Mouse (Mus musculus) CH12.LX (cell line): Measurements from ENCODE around the gene Plcxd2. TPM values are rescaled to one million over a fixed set of nuclear protein-coding genes. Genes with fewer than 3 reads are reported as not detected.

ENCODE experiments used
- DNase-seq: peaks from one replicate; pipeline ENCODE4 v3.0.0-alpha.2; 2013; ENCODE audit errors: extremely low read depth
- H3K27ac ChIP-seq: 2 replicates; pipeline ENCODE4 v1.5.1; 2012; ENCODE audit warnings: low read depth, mild to moderate bottlenecking, control low read depth, moderate library complexity; ENCODE audit not compliant: insufficient read depth
- H3K27me3 ChIP-seq: replicated peaks from 2 replicates; pipeline ENCODE3; 2012; ENCODE audit warnings: inconsistent platforms
- H3K36me3 ChIP-seq, 2 experiments: replicated peaks in 1 of 2; 2 replicates each; pipeline versions ENCODE3 to v1.6.1; 2012; ENCODE audit warnings: inconsistent platforms in 1 of 2, low read length in 1 of 2, mild to moderate bottlenecking in 1 of 2, mixed read lengths in 1 of 2, moderate library complexity in 1 of 2; ENCODE audit not compliant: control insufficient read depth in 1 of 2, insufficient read depth in 1 of 2
- H3K4me1 ChIP-seq, 2 experiments: 2 replicates each; pipeline ENCODE4 v1.6.1; 2012; ENCODE audit warnings: inconsistent platforms in 1 of 2, moderate library complexity in 1 of 2; ENCODE audit not compliant: insufficient read depth in 2 of 2, control insufficient read depth in 1 of 2
- H3K4me2 ChIP-seq: 2 replicates; pipeline ENCODE4 v1.6.1; 2012; ENCODE audit warnings: low read depth, mild to moderate bottlenecking, control low read depth; ENCODE audit not compliant: poor library complexity, insufficient read depth, severe bottlenecking
- H3K4me3 ChIP-seq, 3 experiments: fragments of 150-350 bp in 1 of 3; sonication (generic) in 1 of 3; replicated peaks in 1 of 3; 2 replicates each; pipeline versions ENCODE3 to v1.5.1; 2011 to 2012; ENCODE audit warnings: low read depth in 2 of 3, low read length in 2 of 3, mild to moderate bottlenecking in 2 of 3, moderate library complexity in 2 of 3, control low read depth in 1 of 3, improper control_type of control experiment in 1 of 3, inconsistent platforms in 1 of 3, mixed read lengths in 1 of 3; ENCODE audit not compliant: poor library complexity in 1 of 3
- H3K79me2 ChIP-seq: replicated peaks from 2 replicates; pipeline ENCODE4 v1.6.1; 2012; ENCODE audit warnings: mild to moderate bottlenecking, moderate library complexity; ENCODE audit not compliant: control insufficient read depth, poor library complexity, insufficient read depth, severe bottlenecking; ENCODE audit errors: extremely low read depth
- H3K9ac ChIP-seq: 2 replicates; pipeline ENCODE4 v1.6.1; 2012; ENCODE audit warnings: low read depth, mild to moderate bottlenecking, control low read depth, moderate library complexity; ENCODE audit not compliant: insufficient read depth
- H3K9me3 ChIP-seq: replicated peaks from 2 replicates; pipeline ENCODE3; 2012; ENCODE audit warnings: low read length, inconsistent platforms, mixed read lengths
- BHLHE40 ChIP-seq: IDR thresholded peaks from 2 replicates; pipeline ENCODE4 v1.6.1; 2011; ENCODE audit warnings: mild to moderate bottlenecking, low read depth, low read length, improper control_type of control experiment
- CTCF ChIP-seq, 2 experiments: IDR thresholded peaks in 1 of 2; conservative IDR thresholded peaks in 1 of 2; 2 replicates each; pipeline ENCODE4 v1.5.1; 2011 to 2012; ENCODE audit warnings: low read depth in 2 of 2, low read length in 2 of 2, improper control_type of control experiment in 1 of 2, inconsistent platforms in 1 of 2, mild to moderate bottlenecking in 1 of 2, moderate library complexity in 1 of 2
- EP300 ChIP-seq: IDR thresholded peaks from 2 replicates; pipeline ENCODE4 v1.6.1; 2011; ENCODE audit warnings: low read length, improper control_type of control experiment
- ETS1 ChIP-seq: conservative IDR thresholded peaks from 2 replicates; pipeline ENCODE4 v1.6.1; 2012; ENCODE audit warnings: low read depth, mild to moderate bottlenecking, inconsistent platforms, low read length, improper control_type of control experiment, moderate library complexity
- GABPA ChIP-seq: IDR thresholded peaks from 2 replicates; pipeline ENCODE4 v1.6.1; 2012; ENCODE audit warnings: low read depth, low read length, improper control_type of control experiment, inconsistent platforms; ENCODE audit not compliant: insufficient replicate concordance
- IRF4 ChIP-seq: IDR thresholded peaks from 2 replicates; pipeline ENCODE4 v1.6.1; 2014; ENCODE audit warnings: low read depth, mild to moderate bottlenecking, inconsistent platforms, low read length, improper control_type of control experiment
- JUN ChIP-seq: IDR thresholded peaks from 2 replicates; pipeline ENCODE4 v1.6.1; 2011; ENCODE audit warnings: low read depth, mild to moderate bottlenecking, low read length, improper control_type of control experiment, moderate library complexity; ENCODE audit not compliant: insufficient read depth
- JUND ChIP-seq: conservative IDR thresholded peaks from 2 replicates; pipeline ENCODE4 v1.6.1; 2011; ENCODE audit warnings: low read depth, low read length, improper control_type of control experiment
- MAFK ChIP-seq: IDR thresholded peaks from 2 replicates; pipeline ENCODE4 v1.6.1; 2011; ENCODE audit warnings: low read length, improper control_type of control experiment; ENCODE audit not compliant: insufficient replicate concordance
- MAX ChIP-seq: IDR thresholded peaks from 2 replicates; pipeline ENCODE4 v1.6.1; 2011; ENCODE audit warnings: low read length, improper control_type of control experiment
- MAZ ChIP-seq: IDR thresholded peaks from 2 replicates; pipeline ENCODE4 v1.6.1; 2012; ENCODE audit warnings: low read depth, mild to moderate bottlenecking, inconsistent platforms, low read length, improper control_type of control experiment, moderate library complexity
- MYC ChIP-seq: IDR thresholded peaks from 2 replicates; pipeline ENCODE4 v1.6.1; 2011; ENCODE audit warnings: low read depth, mild to moderate bottlenecking, improper control_type of control experiment, low read length
- NELFE ChIP-seq: IDR thresholded peaks from 2 replicates; pipeline ENCODE4 v1.6.1; 2011; ENCODE audit warnings: low read depth, low read length, improper control_type of control experiment
- PAX5 ChIP-seq: IDR thresholded peaks from 2 replicates; pipeline ENCODE4 v1.6.1; 2012; ENCODE audit warnings: low read length, inconsistent platforms, mixed read lengths
- POLR2A ChIP-seq: IDR thresholded peaks from 2 replicates; pipeline ENCODE4 v1.6.1; 2011; ENCODE audit warnings: low read depth, mild to moderate bottlenecking, improper control_type of control experiment, low read length
- RAD21 ChIP-seq: IDR thresholded peaks from 2 replicates; pipeline ENCODE4 v1.6.1; 2011; ENCODE audit warnings: low read depth, mild to moderate bottlenecking, low read length, improper control_type of control experiment, moderate library complexity
- RCOR1 ChIP-seq: conservative IDR thresholded peaks from 2 replicates; pipeline ENCODE4 v1.6.1; 2012; ENCODE audit warnings: low read depth, mild to moderate bottlenecking, inconsistent platforms, low read length, improper control_type of control experiment
- SIN3A ChIP-seq: IDR thresholded peaks from 2 replicates; pipeline ENCODE4 v1.6.1; 2012; ENCODE audit warnings: low read length, improper control_type of control experiment, inconsistent platforms
- USF1 ChIP-seq: IDR thresholded peaks from 2 replicates; pipeline ENCODE4 v1.6.1; 2014; ENCODE audit warnings: low read depth, mild to moderate bottlenecking, inconsistent platforms, low read length, improper control_type of control experiment
- ZC3H11A ChIP-seq: IDR thresholded peaks from 2 replicates; pipeline ENCODE4 v1.6.1; 2012; ENCODE audit warnings: low read depth, mild to moderate bottlenecking, inconsistent platforms, low read length, improper control_type of control experiment
- ZMIZ1 ChIP-seq: IDR thresholded peaks from 2 replicates; pipeline ENCODE4 v1.6.1; 2012; ENCODE audit warnings: low read depth, mild to moderate bottlenecking, inconsistent platforms, low read length, improper control_type of control experiment
- ZNF384 ChIP-seq: IDR thresholded peaks from 2 replicates; pipeline ENCODE4 v1.6.1; 2012; ENCODE audit warnings: low read depth, low read length, improper control_type of control experiment, inconsistent platforms
- dilution Hi-C: fragments of 300-500 bp; cut with MboI; formaldehyde crosslinking; loops from 2 replicates; pipeline ENCODE4 v1.14.3; 2020; ENCODE audit warnings: low sequenced_read_pairs; ENCODE audit not compliant: extremely low pct_unique_long_range_greater_than_20kb, extremely low pct_ligation_motif_present
- in situ Hi-C: fragments of 300-500 bp; cut with MboI; formaldehyde crosslinking; loops from 3 replicates; pipeline ENCODE4 v1.14.3; 2019; ENCODE audit warnings: low sequenced_read_pairs, low pct_ligation_motif_present, low pct_unique_long_range_greater_than_20kb, mixed read lengths
- polyA plus RNA-seq: library from polyadenylated mRNA; unstranded; fragments of >175 nt; gene quantifications from 2 replicates; pipeline ENCODE4 v1.2.1, GENCODE M21; 2012; ENCODE audit warnings: low read depth; ENCODE audit not compliant: insufficient read length
- total RNA-seq, 2 experiments: library from RNA; depleted of rRNA; stranded (reverse); fragments of 300-350 nt in 1 of 2; fragments of >200 nt in 1 of 2; gene quantifications; 2 replicates each; pipeline ENCODE4 v1.2.3; 2012 to 2014

Gene Plcxd2
- total and polyA plus RNA-seq, 3 experiments = not detected

GRCm38 (mm10) chr16:45945174-45945631 lies 64.8 kb downstream of the Plcxd2 start:
- in situ Hi-C loops = no loop called here
- H3K79me2 ChIP-seq = no peaks in the 10 kb centered on the region
- no peaks in the 10 kb centered on the region for H3K27me3 ChIP-seq
- no peak overlapping the region for H3K27ac ChIP-seq
- dilution Hi-C loops = no loop called here
- H3K9me3 ChIP-seq = no peaks in the 10 kb centered on the region
- no peak overlapping the region for H3K9ac ChIP-seq
- H3K36me3 ChIP-seq = no peaks in the 10 kb centered on the region
- no peak overlapping the region for H3K4me2 ChIP-seq
- no peak for TF ChIP-seq ZMIZ1
- no peak for TF ChIP-seq RAD21
- TF ChIP-seq ETS1 = no peak
- TF ChIP-seq NELFE = no peak
- TF ChIP-seq POLR2A = no peak
- TF ChIP-seq ZC3H11A = no peak
- no peak for TF ChIP-seq CTCF (conservative IDR thresholded peaks at IDR 0.05 in 1 of 2, IDR thresholded peaks at IDR 0.05 in 1 of 2; ENCODE audit: low read depth in 2 of 2, low read length in 2 of 2)
- peaks cover 6 to 22% of the 10 kb centered on the region in 2 experiments for H3K4me1 ChIP-seq
- H3K4me3 ChIP-seq = no peak overlapping the region
- no peak for DNase-seq

- H3K9me3 ChIP-seq = peaks cover 7% of the 10 kb centered on the region
- no peak for TF ChIP-seq MAX
- TF ChIP-seq IRF4 = no peak
- peak; percentile 61; the same call in 1 of the 2 replicates for TF ChIP-seq JUND
- TF ChIP-seq EP300 = peak; percentile 43; the same call in 1 of the 2 replicates
- no peak for TF ChIP-seq BHLHE40
- no peak for TF ChIP-seq ZNF384
- no peak for TF ChIP-seq MAFK
- peak; percentile 40 for TF ChIP-seq JUN
- TF ChIP-seq, all 38 proteins: peak for 3
- in situ Hi-C loops = no loop called here
- no peak overlapping the region for H3K27ac ChIP-seq
- no peak overlapping the region for H3K9ac ChIP-seq
- dilution Hi-C loops = no loop called here
- no peaks in the 10 kb centered on the region for H3K36me3 ChIP-seq
- no peak overlapping the region for H3K4me2 ChIP-seq
- peaks cover 6 to 24% of the 10 kb centered on the region in 2 experiments for H3K4me1 ChIP-seq
- no peaks in the 10 kb centered on the region for H3K27me3 ChIP-seq
- H3K4me3 ChIP-seq = no peak overlapping the region
- H3K79me2 ChIP-seq = no peaks in the 10 kb centered on the region
- DNase-seq = peak; percentile 58
These were observed 67.7 kb downstream of the Plcxd2 start for GRCm38 (mm10) chr16:45942169-45942891.

GRCm38 (mm10) chr16:45940701-45941100 lies 69.3 kb downstream of the Plcxd2 start:
- TF ChIP-seq EP300 (peak; percentile 67), MAZ (no peak), ETS1 (peak; percentile 61), PAX5 (no peak), ZC3H11A (no peak), CTCF (conservative IDR thresholded peaks at IDR 0.05 in 1 of 2, IDR thresholded peaks at IDR 0.05 in 1 of 2; ENCODE audit: low read depth in 2 of 2, low read length in 2 of 2) (no peak), SIN3A (0 out of 2 replicates have a peak, but pooled peaks have one; percentile 23), USF1 (no peak), MYC (no peak), IRF4 (peak; percentile 56), RCOR1 (no peak), GABPA (no peak), JUN (peak; percentile 12; the same call in 1 of the 2 replicates), MAFK (no peak)
- dilution Hi-C loops = no loop called here
- H3K9ac ChIP-seq = no peak overlapping the region
- no peak overlapping the region for H3K4me3 ChIP-seq
- in situ Hi-C loops = no loop called here
- H3K9me3 ChIP-seq = peaks cover 7% of the 10 kb centered on the region
- no peaks in the 10 kb centered on the region for H3K79me2 ChIP-seq
- peak; percentile 75 for DNase-seq
- H3K27me3 ChIP-seq = no peaks in the 10 kb centered on the region
- H3K27ac ChIP-seq = no peak overlapping the region
- no peak overlapping the region for H3K4me2 ChIP-seq
- H3K4me1 ChIP-seq = peaks cover 6 to 30% of the 10 kb centered on the region in 2 experiments
- H3K36me3 ChIP-seq = no peaks in the 10 kb centered on the region
